Mouse (Mus musculus): ENCODE results near the gene Phf14. TPM values are rescaled to one million over a fixed set of nuclear protein-coding genes. Genes with fewer than 3 reads are reported as not detected.

Phf14 gene
- polyA plus RNA-seq, 1 experiment from 2014 or later, result 112 TPM

GRCm38 (mm10) chr6:12021480-12021879 is 113.9 kb downstream of the Phf14 start:
- H3K36me3 ChIP-seq, result peaks cover 27% of the 10 kb centered on the region
- H3K9ac ChIP-seq, result no peak overlapping the region
- H3K4me3 ChIP-seq, result no peak overlapping the region
- ATAC-seq (ENCODE audit: insufficient number of reproducible peaks, insufficient read depth, low FRiP score, low TSS enrichment, low read depth), result no peak
- no peaks in the 10 kb centered on the region for H3K27me3 ChIP-seq
- no peaks in the 10 kb centered on the region for H3K9me3 ChIP-seq
- H3K4me2 ChIP-seq, result no peak overlapping the region
- no peak overlapping the region for H3K27ac ChIP-seq
- WGBS, result 80% methylated on average over 4 of the region's 4 CpGs
- H3K4me1 ChIP-seq, result no peaks in the 10 kb centered on the region

GRCm38 (mm10) chr6:12023395-12023794 is 115.8 kb downstream of the Phf14 start:
- Histone ChIP-seq H3K27ac (no peak overlapping the region), H3K9ac (no peak overlapping the region), H3K9me3 (no peaks in the 10 kb centered on the region), H3K4me1 (no peaks in the 10 kb centered on the region), H3K4me2 (no peak overlapping the region), H3K4me3 (no peak overlapping the region), H3K27me3 (no peaks in the 10 kb centered on the region), H3K36me3 (peaks cover 22% of the 10 kb centered on the region)
- ATAC-seq (ENCODE audit: insufficient number of reproducible peaks, insufficient read depth, low FRiP score, low TSS enrichment, low read depth), result no peak
- WGBS, result 94% methylated on average over 2 of the region's 2 CpGs

GRCm38 (mm10) chr6:12026804-12027537 is 119.4 kb downstream of the Phf14 start:
- 96% methylated on average over 2 of the region's 2 CpGs for WGBS
- Histone ChIP-seq H3K9ac (no peak overlapping the region), H3K36me3 (peaks cover 7% of the 10 kb centered on the region; the same call in 1 of the 2 replicates), H3K27me3 (no peaks in the 10 kb centered on the region), H3K9me3 (no peaks in the 10 kb centered on the region), H3K4me3 (no peak overlapping the region), H3K27ac (no peak overlapping the region), H3K4me2 (no peak overlapping the region), H3K4me1 (no peaks in the 10 kb centered on the region)
- ATAC-seq (ENCODE audit: insufficient number of reproducible peaks, insufficient read depth, low FRiP score, low TSS enrichment, low read depth), result no peak

GRCm38 (mm10) chr6:12034561-12034960 is 127.0 kb downstream of the Phf14 start:
- WGBS, result 68% methylated on average over 4 of the region's 4 CpGs
- Histone ChIP-seq H3K4me1 (no peaks in the 10 kb centered on the region), H3K27ac (no peak overlapping the region), H3K4me2 (no peak overlapping the region), H3K9me3 (no peaks in the 10 kb centered on the region), H3K4me3 (no peak overlapping the region), H3K9ac (no peak overlapping the region), H3K27me3 (no peaks in the 10 kb centered on the region), H3K36me3 (peaks cover 11% of the 10 kb centered on the region; the same call in 1 of the 2 replicates)
- no peak for ATAC-seq (ENCODE audit: insufficient number of reproducible peaks, insufficient read depth, low FRiP score, low TSS enrichment, low read depth)

GRCm38 (mm10) chr6:12038268-12038667 is 130.7 kb downstream of the Phf14 start:
- Histone ChIP-seq H3K4me1 (no peaks in the 10 kb centered on the region), H3K36me3 (0 out of 2 replicates have a peak, but pooled peaks cover 7% of the 10 kb centered on the region), H3K27ac (no peak overlapping the region), H3K9ac (no peak overlapping the region), H3K4me2 (no peak overlapping the region), H3K27me3 (no peaks in the 10 kb centered on the region), H3K9me3 (no peaks in the 10 kb centered on the region), H3K4me3 (no peak overlapping the region)
- ATAC-seq (ENCODE audit: insufficient number of reproducible peaks, insufficient read depth, low FRiP score, low TSS enrichment, low read depth), result no peak
- WGBS, result 67% methylated on average over 7 of the region's 7 CpGs

- Histone ChIP-seq H3K9me3 (no peaks in the 10 kb centered on the region), H3K27me3 (no peaks in the 10 kb centered on the region), H3K4me1 (peaks cover 7% of the 10 kb centered on the region; the same call in 1 of the 2 replicates), H3K36me3 (peaks cover 7% of the 10 kb centered on the region), H3K4me2 (no peak overlapping the region), H3K9ac (no peak overlapping the region), H3K4me3 (no peak overlapping the region), H3K27ac (no peak overlapping the region)
- 87% methylated on average over 2 of the region's 2 CpGs for WGBS
- ATAC-seq (ENCODE audit: insufficient number of reproducible peaks, insufficient read depth, low FRiP score, low TSS enrichment, low read depth), result no peak
Observed at GRCm38 (mm10) chr6:12052884-12053283, 145.3 kb downstream of the Phf14 start.

- WGBS, result 49% methylated on average over 3 of the region's 3 CpGs
- ATAC-seq (ENCODE audit: insufficient number of reproducible peaks, insufficient read depth, low FRiP score, low TSS enrichment, low read depth), result no peak
- Histone ChIP-seq H3K27me3 (no peaks in the 10 kb centered on the region), H3K4me1 (peaks cover 7% of the 10 kb centered on the region; the same call in 1 of the 2 replicates), H3K27ac (peak overlapping the region; percentile 19; the same call in 1 of the 2 replicates), H3K36me3 (0 out of 2 replicates have a peak, but pooled peaks cover under 1% of the 10 kb centered on the region), H3K9me3 (no peaks in the 10 kb centered on the region), H3K9ac (no peak overlapping the region), H3K4me2 (no peak overlapping the region), H3K4me3 (no peak overlapping the region)
Observed at GRCm38 (mm10) chr6:12054149-12054548, 146.5 kb downstream of the Phf14 start.

GRCm38 (mm10) chr6:12058717-12059116 is 151.1 kb downstream of the Phf14 start:
- Histone ChIP-seq H3K36me3 (peaks cover 4% of the 10 kb centered on the region; the same call in 1 of the 2 replicates), H3K27ac (no peak overlapping the region), H3K4me3 (no peak overlapping the region), H3K9ac (no peak overlapping the region), H3K27me3 (no peaks in the 10 kb centered on the region), H3K4me2 (no peak overlapping the region), H3K4me1 (peaks cover 7% of the 10 kb centered on the region; the same call in 1 of the 2 replicates), H3K9me3 (no peaks in the 10 kb centered on the region)
- no peak for ATAC-seq (ENCODE audit: insufficient number of reproducible peaks, insufficient read depth, low FRiP score, low TSS enrichment, low read depth)
- 86% methylated on average over 5 of the region's 5 CpGs for WGBS

GRCm38 (mm10) chr6:12059971-12060370 is 152.4 kb downstream of the Phf14 start:
- no peak overlapping the region for H3K9ac ChIP-seq
- no peaks in the 10 kb centered on the region for H3K9me3 ChIP-seq
- 87% methylated on average over 7 of the region's 7 CpGs for WGBS
- no peak overlapping the region for H3K27ac ChIP-seq
- H3K36me3 ChIP-seq, result peaks cover 7% of the 10 kb centered on the region; the same call in 1 of the 2 replicates
- no peaks in the 10 kb centered on the region for H3K4me1 ChIP-seq
- H3K4me3 ChIP-seq, result no peak overlapping the region
- no peak for ATAC-seq (ENCODE audit: insufficient number of reproducible peaks, insufficient read depth, low FRiP score, low TSS enrichment, low read depth)
- H3K27me3 ChIP-seq, result no peaks in the 10 kb centered on the region
- no peak overlapping the region for H3K4me2 ChIP-seq

- 84% methylated on average over 9 of the region's 9 CpGs for WGBS
- H3K4me3 ChIP-seq, result no peak overlapping the region
- H3K9ac ChIP-seq, result no peak overlapping the region
- H3K27ac ChIP-seq, result no peak overlapping the region
- no peaks in the 10 kb centered on the region for H3K27me3 ChIP-seq
- no peaks in the 10 kb centered on the region for H3K4me1 ChIP-seq
- H3K4me2 ChIP-seq, result no peak overlapping the region
- H3K9me3 ChIP-seq, result no peaks in the 10 kb centered on the region
- ATAC-seq (ENCODE audit: insufficient number of reproducible peaks, insufficient read depth, low FRiP score, low TSS enrichment, low read depth), result no peak
- peaks cover 7% of the 10 kb centered on the region; the same call in 1 of the 2 replicates for H3K36me3 ChIP-seq
Observed at GRCm38 (mm10) chr6:12060452-12061140, 153.0 kb downstream of the Phf14 start.

- ATAC-seq (ENCODE audit: insufficient number of reproducible peaks, insufficient read depth, low FRiP score, low TSS enrichment, low read depth), result no peak
- Histone ChIP-seq H3K4me2 (no peak overlapping the region), H3K4me3 (no peak overlapping the region)
Observed at GRCm38 (mm10) chr6:12067956-12068355, 160.3 kb downstream of the Phf14 start.

GRCm38 (mm10) chr6:12069357-12069756 is 161.7 kb downstream of the Phf14 start:
- Histone ChIP-seq H3K36me3 (peaks cover 3% of the 10 kb centered on the region; the same call in 1 of the 2 replicates), H3K9me3 (no peaks in the 10 kb centered on the region), H3K9ac (no peak overlapping the region), H3K4me1 (no peaks in the 10 kb centered on the region), H3K4me2 (no peak overlapping the region), H3K27ac (no peak overlapping the region), H3K4me3 (no peak overlapping the region), H3K27me3 (no peaks in the 10 kb centered on the region)
- WGBS, result 76% methylated on average over 2 of the region's 2 CpGs
- no peak for ATAC-seq (ENCODE audit: insufficient number of reproducible peaks, insufficient read depth, low FRiP score, low TSS enrichment, low read depth)

More at GRCm38 (mm10) chr6:12067956-12068355, 160.3 kb downstream of the Phf14 start:
- no peaks in the 10 kb centered on the region for H3K4me1 ChIP-seq
- no peak overlapping the region for H3K9ac ChIP-seq
- 85% methylated on average over 4 of the region's 4 CpGs for WGBS
- H3K36me3 ChIP-seq, result peaks cover 6% of the 10 kb centered on the region; the same call in 1 of the 2 replicates
- H3K27me3 ChIP-seq, result no peaks in the 10 kb centered on the region
- H3K27ac ChIP-seq, result no peak overlapping the region
- H3K9me3 ChIP-seq, result no peaks in the 10 kb centered on the region

All from embryonic facial prominence, embryonic 13.5 days (tissue).